Mouse (Mus musculus) liver, postnatal 0 days (tissue): Measurements from ENCODE around the gene Atp23.

Experiments used
- CTCF ChIP-seq: sonication (generic); IDR thresholded peaks from 2 replicates; pipeline ENCODE4 v1.5.1; 2016; ENCODE audit warnings: antibody characterized with exemption, low read depth
- EP300 ChIP-seq: IDR thresholded peaks from 2 replicates; pipeline ENCODE4 v1.6.1; 2016; ENCODE audit warnings: antibody characterized with exemption, low read depth, mild to moderate bottlenecking

GRCm38 (mm10) chr10:126845309-126845911 lies 55.7 kb downstream of the Atp23 start:
- TF ChIP-seq EP300: no peak
- no peak for TF ChIP-seq CTCF
